Mouse (Mus musculus) forebrain, embryonic 14.5 days (tissue): ENCODE measurements around the gene Gm45015. TPM values are rescaled to one million over a fixed set of nuclear protein-coding genes. Genes with fewer than 3 reads are reported as not detected.

Experiments
- polyA plus RNA-seq: library from polyadenylated mRNA; unstranded; fragments of >200 nt; fragmentation: Nextera tagmentation; extraction: Ambion mirVana; gene quantifications from 2 replicates; pipeline ENCODE4 v1.2.1, GENCODE M21; 2014

The Gm45015 gene
- polyA plus RNA-seq, 1 experiment from 2014 or later, result not detected

Other genes starting within 250 kb of the Gm45015 start
- 2.5 and 6.9 TPM in 2 replicates for gene Xlr3a, start 239.7 kb downstream of the Gm45015 start, polyA plus RNA-seq
- gene Gm14685, start 219.8 kb downstream of the Gm45015 start, polyA plus RNA-seq, result 0.22 and 0.84 TPM in 2 replicates
- gene Xlr5b, start 188.0 kb downstream of the Gm45015 start, polyA plus RNA-seq, result not detected in 2 replicates
- 0.28 and 0.63 TPM in 2 replicates for gene DXBay18, start 187.4 kb downstream of the Gm45015 start, polyA plus RNA-seq
- not detected in 2 replicates for gene Spin2d, start 159.9 kb downstream of the Gm45015 start, polyA plus RNA-seq
- 10.6 and 43.5 TPM in 2 replicates for gene Xlr3b, start 144.6 kb downstream of the Gm45015 start, polyA plus RNA-seq
- 0.37 and 1.4 TPM in 2 replicates for gene Xlr4b, start 122.5 kb downstream of the Gm45015 start, polyA plus RNA-seq
- gene F8a, start 108.5 kb downstream of the Gm45015 start, polyA plus RNA-seq, result 18.8 and 24.6 TPM in 2 replicates
- 0.54 TPM in 1 of 2 replicates, not detected in the other for gene Xlr4c, start 93.7 kb downstream of the Gm45015 start, polyA plus RNA-seq
- not detected in 2 replicates for gene Xlr3c, start 71.5 kb downstream of the Gm45015 start, polyA plus RNA-seq
- not detected in 2 replicates for gene Xlr5a, start 43.9 kb downstream of the Gm45015 start, polyA plus RNA-seq
- not detected in 2 replicates for gene Xlr5c, start 43.9 kb downstream of the Gm45015 start, polyA plus RNA-seq
- 14.4 and 15.2 TPM in 2 replicates for gene Zfp275, start 5.8 kb upstream of the Gm45015 start, polyA plus RNA-seq
- not detected in 2 replicates for gene Gm18336, start 61.9 kb upstream of the Gm45015 start, polyA plus RNA-seq
- 0.39 and 0.48 TPM in 2 replicates for gene Zfp92, start 74.3 kb upstream of the Gm45015 start, polyA plus RNA-seq
- gene Trex2, start 98.5 kb upstream of the Gm45015 start, polyA plus RNA-seq, result not detected in 2 replicates
- gene Haus7, start 122.2 kb upstream of the Gm45015 start, polyA plus RNA-seq, result 64.2 TPM in 2 replicates
- gene Bgn, start 146.8 kb upstream of the Gm45015 start, polyA plus RNA-seq, result 15.5 and 18.0 TPM in 2 replicates
- gene Atp2b3, start 166.2 kb upstream of the Gm45015 start, polyA plus RNA-seq, result 2.1 and 3.8 TPM in 2 replicates